Mouse (Mus musculus) midbrain, embryonic 11.5 days (tissue): ENCODE data around the gene Unk. TPM values are rescaled to one million over a fixed set of nuclear protein-coding genes. Genes with fewer than 3 reads are reported as not detected.

Experiments used
- ATAC-seq: fragments of 200-750 bp; cut with Nextera tagmentation; 2 replicates; pipeline ENCODE4 v1.8.0; 2017; ENCODE audit warnings: moderate TSS enrichment, moderate library complexity; ENCODE audit not compliant: low FRiP score
- DNase-seq: peaks from one replicate; pipeline ENCODE4 v3.0.0; 2015; ENCODE audit warnings: low spot score; ENCODE audit errors: missing footprints
- H3K27ac ChIP-seq: fragments of 300-500 bp; sonication (generic); 2 replicates; pipeline ENCODE4 v1.5.1; 2014; ENCODE audit warnings: low read depth, low read length
- H3K27me3 ChIP-seq: fragments of 300-500 bp; sonication (generic); 2 replicates; pipeline ENCODE4 v1.6.1; 2014; ENCODE audit warnings: mild to moderate bottlenecking, low read length, moderate library complexity, mixed read lengths; ENCODE audit not compliant: control insufficient read depth, insufficient read depth
- H3K36me3 ChIP-seq: fragments of 300-500 bp; sonication (generic); 2 replicates; pipeline ENCODE4 v1.6.1; 2014; ENCODE audit warnings: mild to moderate bottlenecking, low read length, moderate library complexity, mixed read lengths; ENCODE audit not compliant: control insufficient read depth, insufficient read depth
- H3K4me1 ChIP-seq: fragments of 300-500 bp; sonication (generic); 2 replicates; pipeline ENCODE4 v1.6.1; 2014; ENCODE audit warnings: low read length; ENCODE audit not compliant: control insufficient read depth, insufficient read depth
- H3K4me2 ChIP-seq: fragments of 300-500 bp; sonication (generic); 2 replicates; pipeline ENCODE4 v1.6.1; 2014; ENCODE audit warnings: mild to moderate bottlenecking, moderate library complexity
- H3K4me3 ChIP-seq: fragments of 300-500 bp; sonication (generic); 2 replicates; pipeline ENCODE4 v1.5.1; 2014; ENCODE audit warnings: low read depth, low read length
- H3K9ac ChIP-seq: fragments of 300-500 bp; sonication (generic); 2 replicates; pipeline ENCODE4 v1.6.1; 2014; ENCODE audit warnings: low read length
- H3K9me3 ChIP-seq: fragments of 300-500 bp; sonication (generic); 2 replicates; pipeline ENCODE4 v1.6.1; 2016; ENCODE audit warnings: low read length; ENCODE audit not compliant: control insufficient read depth
- WGBS: fragments of 180-500 bp; shearing (Covaris S2); extraction: QIAGEN DNeasy Blood & Tissue Kit; methylation state at CpG from one replicate; pipeline ENCODE4 v1.1.7; 2014; 5-methylcytosine and 5-hydroxymethylcytosine counted together
- polyA plus RNA-seq: library from polyadenylated mRNA; unstranded; fragments of >200 nt; fragmentation: Nextera tagmentation; extraction: Ambion mirVana; gene quantifications from 2 replicates; pipeline ENCODE4 v1.2.1, GENCODE M21; 2014

The Unk gene
- polyA plus RNA-seq, 1 experiment from 2014 or later, result 23.4 TPM

GRCm38 (mm10) chr11:116008411-116008810 is 21.7 kb upstream of the Unk start:
- peaks cover 24% of the 10 kb centered on the region for H3K4me1 ChIP-seq

GRCm38 (mm10) chr11:116008832-116009375 is 21.2 kb upstream of the Unk start:
- Histone ChIP-seq H3K4me1 (peaks cover 24% of the 10 kb centered on the region), H3K9me3 (no peaks in the 10 kb centered on the region), H3K27me3 (0 out of 2 replicates have a peak, but pooled peaks cover 3% of the 10 kb centered on the region), H3K36me3 (no peaks in the 10 kb centered on the region), H3K27ac (no peak overlapping the region), H3K9ac (no peak overlapping the region), H3K4me3 (no peak overlapping the region), H3K4me2 (no peak overlapping the region)
- ATAC-seq (no peak), DNase-seq (no peak)
- 84% methylated on average over 13 of the region's 13 CpGs for WGBS

More at GRCm38 (mm10) chr11:116008411-116008810, 21.7 kb upstream of the Unk start:
- Histone ChIP-seq H3K9ac (no peak overlapping the region), H3K27ac (no peak overlapping the region), H3K9me3 (no peaks in the 10 kb centered on the region), H3K27me3 (0 out of 2 replicates have a peak, but pooled peaks cover 3% of the 10 kb centered on the region), H3K4me2 (no peak overlapping the region), H3K4me3 (no peak overlapping the region), H3K36me3 (no peaks in the 10 kb centered on the region)
- 91% methylated on average over 11 of the region's 11 CpGs for WGBS
- DNase-seq (no peak), ATAC-seq (no peak)

- Histone ChIP-seq H3K4me2 (no peak overlapping the region), H3K27ac (no peak overlapping the region), H3K4me1 (peaks cover 22% of the 10 kb centered on the region), H3K9ac (no peak overlapping the region), H3K36me3 (no peaks in the 10 kb centered on the region), H3K4me3 (no peak overlapping the region), H3K27me3 (0 out of 2 replicates have a peak, but pooled peaks cover 3% of the 10 kb centered on the region), H3K9me3 (no peaks in the 10 kb centered on the region)
- DNase-seq, result no peak
- no peak for ATAC-seq
- WGBS, result 95% methylated on average over 11 of the region's 11 CpGs
Measured at GRCm38 (mm10) chr11:116009661-116010060, 20.5 kb upstream of the Unk start.

GRCm38 (mm10) chr11:116010146-116010545 is 20.0 kb upstream of the Unk start:
- H3K9ac ChIP-seq, result no peak overlapping the region
- 93% methylated on average over 8 of the region's 8 CpGs for WGBS
- no peak overlapping the region for H3K27ac ChIP-seq
- DNase-seq (no peak), ATAC-seq (no peak)
- peaks cover 17% of the 10 kb centered on the region for H3K4me1 ChIP-seq
- no peak overlapping the region for H3K4me3 ChIP-seq
- 0 out of 2 replicates have a peak, but pooled peaks cover 2% of the 10 kb centered on the region for H3K27me3 ChIP-seq
- no peaks in the 10 kb centered on the region for H3K36me3 ChIP-seq
- no peaks in the 10 kb centered on the region for H3K9me3 ChIP-seq
- H3K4me2 ChIP-seq, result no peak overlapping the region

DNA sequence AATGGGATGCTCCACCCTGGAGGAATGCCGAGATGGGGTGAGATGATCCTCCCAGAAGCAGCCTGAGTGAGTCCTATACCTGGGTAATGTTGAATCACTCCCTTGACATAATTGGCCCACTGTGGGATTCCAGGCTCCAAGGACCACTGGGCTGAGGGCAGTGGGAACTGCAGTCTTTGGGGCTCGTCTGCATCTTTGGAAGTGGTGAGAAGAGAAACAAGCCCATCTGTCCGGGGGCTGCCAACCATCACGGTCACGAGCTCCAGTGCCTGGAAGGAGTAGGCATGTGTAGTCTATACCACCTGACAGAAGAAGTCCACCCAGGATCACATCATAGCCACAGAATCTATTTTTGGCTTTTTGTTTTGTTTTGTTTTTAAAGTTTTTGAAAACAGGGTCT is 19.2 kb upstream of the Unk start:
- Histone ChIP-seq H3K9me3 (no peaks in the 10 kb centered on the region), H3K36me3 (no peaks in the 10 kb centered on the region), H3K4me2 (no peak overlapping the region), H3K27me3 (no peaks in the 10 kb centered on the region), H3K4me1 (peaks cover 12% of the 10 kb centered on the region), H3K9ac (no peak overlapping the region), H3K27ac (no peak overlapping the region), H3K4me3 (no peak overlapping the region)
- DNase-seq, result no peak
- WGBS, result 90% methylated on average over 5 of the region's 5 CpGs
- ATAC-seq, result no peak

- 0 out of 2 replicates have a peak overlapping the region, but pooled peaks have one; percentile 20 for H3K27ac ChIP-seq
- peaks cover 12% of the 10 kb centered on the region for H3K4me1 ChIP-seq
- DNase-seq (peak; percentile 88), ATAC-seq (no peak; the same call in 1 of the 2 replicates)
- H3K36me3 ChIP-seq, result no peaks in the 10 kb centered on the region
- peak overlapping the region; percentile 61 for H3K4me3 ChIP-seq
- no peaks in the 10 kb centered on the region for H3K27me3 ChIP-seq
- peak overlapping the region; percentile 93 for H3K4me2 ChIP-seq
- no peaks in the 10 kb centered on the region for H3K9me3 ChIP-seq
- peak overlapping the region; percentile 78 for H3K9ac ChIP-seq
- WGBS, result 27% methylated on average over 14 of the region's 14 CpGs
Measured at GRCm38 (mm10) chr11:116011529-116012261, 18.4 kb upstream of the Unk start.

GRCm38 (mm10) chr11:116012262-116012947 is 17.7 kb upstream of the Unk start, which contains the start of gene Galk1:
Galk1 (minus strand) TSS chr11:116012719.
- ATAC-seq (peak; percentile 88), DNase-seq (peak; percentile 98)
- Histone ChIP-seq H3K4me3 (peak within 1 kb of the TSS; percentile 61), H3K4me1 (peaks cover 12% of the 10 kb centered on the region), H3K27ac (peak within 1 kb of the TSS; percentile 25), H3K36me3 (no peaks in the 10 kb centered on the region), H3K27me3 (no peaks in the 10 kb centered on the region), H3K9me3 (no peaks in the 10 kb centered on the region), H3K9ac (peak within 1 kb of the TSS; percentile 78), H3K4me2 (peak within 1 kb of the TSS; percentile 93)
- under 1% methylated on average over 50 of the region's 55 CpGs for WGBS

DNA sequence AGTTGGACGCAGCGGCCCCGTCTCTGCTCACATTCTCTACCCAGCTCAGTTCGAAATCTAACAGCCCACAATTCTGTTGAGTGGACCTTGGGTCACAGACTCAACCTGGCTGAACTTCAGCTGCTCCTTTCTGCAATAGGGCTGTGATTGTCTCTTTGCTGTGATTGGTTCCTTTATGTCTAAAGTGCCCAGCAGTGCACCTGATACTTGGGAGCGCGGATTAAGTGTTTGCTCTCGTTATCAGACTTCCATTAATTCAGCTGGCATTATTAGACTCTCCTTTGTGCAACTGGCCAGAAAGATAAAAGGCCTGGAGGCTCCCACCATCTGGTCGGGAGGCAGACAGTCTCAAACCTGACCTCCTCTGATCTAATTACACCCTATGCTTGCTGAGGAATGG is 15.3 kb upstream of the Unk start:
- Histone ChIP-seq H3K4me1 (peaks cover 12% of the 10 kb centered on the region), H3K36me3 (no peaks in the 10 kb centered on the region), H3K9ac (no peak overlapping the region), H3K27ac (no peak overlapping the region), H3K4me2 (no peak overlapping the region), H3K4me3 (no peak overlapping the region), H3K9me3 (no peaks in the 10 kb centered on the region), H3K27me3 (no peaks in the 10 kb centered on the region)
- DNase-seq, result no peak
- 71% methylated on average over 8 of the region's 8 CpGs for WGBS
- no peak for ATAC-seq

DNA sequence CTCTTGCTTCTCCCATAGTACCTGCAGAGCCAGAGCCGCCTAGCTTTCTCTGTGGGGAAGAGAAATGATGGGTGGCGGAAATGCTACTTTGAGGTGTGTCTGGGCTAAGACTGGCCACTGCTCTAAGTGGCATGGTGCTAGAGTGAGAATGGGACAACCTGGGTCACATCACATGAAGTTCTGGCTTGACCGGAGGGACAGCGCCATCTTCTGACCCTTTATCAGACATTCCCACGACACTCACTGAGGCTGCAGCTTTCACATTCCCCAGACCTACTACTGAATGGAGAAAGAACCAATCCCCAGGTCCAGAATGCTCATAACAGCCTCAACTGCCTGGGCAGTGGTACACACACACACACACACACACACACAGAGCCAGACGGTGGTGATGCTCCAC is 12.0 kb upstream of the Unk start:
- no peaks in the 10 kb centered on the region for H3K27me3 ChIP-seq
- ATAC-seq (no peak; the same call in 1 of the 2 replicates), DNase-seq (peak; percentile 89)
- H3K36me3 ChIP-seq, result no peaks in the 10 kb centered on the region
- no peak overlapping the region for H3K4me2 ChIP-seq
- H3K9me3 ChIP-seq, result no peaks in the 10 kb centered on the region
- no peak overlapping the region for H3K9ac ChIP-seq
- H3K27ac ChIP-seq, result no peak overlapping the region
- H3K4me3 ChIP-seq, result no peak overlapping the region
- 31% methylated on average over 6 of the region's 6 CpGs for WGBS
- peaks cover 5% of the 10 kb centered on the region; the same call in 1 of the 2 replicates for H3K4me1 ChIP-seq
